Mouse (Mus musculus): ENCODE results near the gene Ankrd39. TPM values are rescaled to one million over a fixed set of nuclear protein-coding genes. Genes with fewer than 3 reads are reported as not detected.

Ankrd39 gene
- total and polyA plus RNA-seq, 2 experiments from 2014 or later = 32.5 to 38.1 TPM

DNA sequence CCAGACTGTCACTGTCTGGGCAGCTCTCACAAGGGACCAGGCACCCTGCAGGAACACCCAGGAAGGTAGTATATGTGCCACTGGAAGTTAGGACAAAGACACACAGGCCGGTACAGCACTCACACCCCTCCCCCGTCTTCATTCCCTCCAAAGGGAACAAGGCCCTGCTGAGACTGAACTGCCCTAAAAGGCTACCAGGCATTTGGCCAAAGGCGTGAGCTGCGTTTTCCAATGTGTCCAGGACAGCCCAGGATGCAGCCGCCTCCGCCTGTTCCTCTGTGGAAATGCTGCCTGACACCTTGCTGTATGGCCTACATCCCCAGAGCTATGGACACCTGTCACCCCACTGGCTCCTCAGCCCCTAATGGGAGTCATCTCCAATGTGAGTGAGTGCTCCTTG is 42.2 kb upstream of the Ankrd39 start:
- TF ChIP-seq CTCF (IDR thresholded peaks at IDR 0.05; ENCODE audit: low read depth) = no peak
- H3K4me2 ChIP-seq (ENCODE audit: low read depth, low read length) = no peak overlapping the region
- no peak overlapping the region for H3K9ac ChIP-seq (replicated peaks; ENCODE audit: low read length)
- H3K4me3 ChIP-seq (ENCODE audit: low read length) = no peak overlapping the region
- no peaks in the 10 kb centered on the region for H3K36me3 ChIP-seq (ENCODE audit: insufficient read depth, low read length)
- H3K4me1 ChIP-seq (ENCODE audit: insufficient read depth, low read length) = peaks cover 23% of the 10 kb centered on the region
- H3K27ac ChIP-seq = 0 out of 2 replicates have a peak overlapping the region, but pooled peaks have one; percentile 37
- DNase-seq (ENCODE audit: low spot score) = peak; percentile 67
- H3K27me3 ChIP-seq (ENCODE audit: insufficient read depth, low read length) = no peaks in the 10 kb centered on the region
- no peaks in the 10 kb centered on the region for H3K9me3 ChIP-seq (ENCODE audit: low read length)
- ATAC-seq = peak; percentile 41; the same call in 1 of the 2 replicates
- 33% methylated on average over 6 of the region's 6 CpGs for WGBS

DNA sequence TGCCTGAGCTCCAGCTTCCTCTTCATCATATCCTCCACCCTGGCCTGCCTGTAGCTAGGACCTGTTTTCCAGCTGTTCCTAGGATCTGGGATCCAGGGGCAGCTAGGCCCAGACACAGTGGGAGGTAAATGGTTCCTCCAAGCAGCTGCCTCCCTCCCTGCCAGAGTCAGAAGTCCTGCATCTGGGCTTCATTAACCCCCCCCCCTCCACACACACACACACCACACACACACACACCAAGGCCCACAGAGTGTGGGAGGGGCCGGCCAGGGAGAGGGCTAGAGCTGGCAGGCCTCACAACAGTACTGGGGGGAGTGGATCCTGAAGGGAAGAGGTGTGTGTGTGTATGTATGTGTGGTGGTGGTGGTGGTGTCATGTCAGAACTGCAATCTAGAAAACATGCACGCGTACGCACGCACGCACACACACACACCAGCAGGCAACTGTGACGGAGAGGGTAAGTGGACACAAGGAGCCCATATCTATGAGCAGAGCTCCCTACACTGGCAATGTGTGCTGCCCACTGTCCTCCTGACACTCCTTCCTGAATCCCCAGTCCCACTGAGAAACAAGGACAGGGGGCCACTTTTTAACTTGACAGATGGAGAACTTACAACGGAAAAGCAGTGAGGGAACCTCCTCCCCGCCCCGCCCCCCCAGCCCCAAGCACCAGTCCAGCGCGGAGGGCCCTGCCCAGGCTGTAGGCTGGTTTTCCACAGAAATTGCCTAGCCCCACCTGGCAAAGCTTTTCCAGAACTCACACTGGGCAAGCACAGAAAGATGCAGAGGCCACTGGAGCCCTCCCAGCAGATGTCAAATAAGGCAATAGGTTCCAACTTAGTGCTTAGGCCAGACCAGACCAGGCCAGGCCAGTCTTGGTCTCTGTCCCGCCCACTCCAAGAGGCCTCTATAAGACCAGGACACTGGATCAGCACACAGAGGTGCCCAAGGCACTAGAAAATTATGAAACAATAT is 41.5 kb upstream of the Ankrd39 start:
- no peaks in the 10 kb centered on the region for H3K9me3 ChIP-seq (ENCODE audit: low read length)
- no peak overlapping the region for H3K9ac ChIP-seq (replicated peaks; ENCODE audit: low read length)
- H3K4me3 ChIP-seq (ENCODE audit: low read length) = no peak overlapping the region
- H3K27me3 ChIP-seq (ENCODE audit: insufficient read depth, low read length) = no peaks in the 10 kb centered on the region
- DNase-seq (ENCODE audit: low spot score) (peak; percentile 42), ATAC-seq (peak; percentile 78)
- no peaks in the 10 kb centered on the region for H3K36me3 ChIP-seq (ENCODE audit: insufficient read depth, low read length)
- no peak overlapping the region for H3K4me2 ChIP-seq (ENCODE audit: low read depth, low read length)
- no peak for TF ChIP-seq CTCF (IDR thresholded peaks at IDR 0.05; ENCODE audit: low read depth)
- 64% methylated on average over 13 of the region's 13 CpGs for WGBS
- peaks cover 23% of the 10 kb centered on the region for H3K4me1 ChIP-seq (ENCODE audit: insufficient read depth, low read length)
- peak overlapping the region; percentile 37 for H3K27ac ChIP-seq

DNA sequence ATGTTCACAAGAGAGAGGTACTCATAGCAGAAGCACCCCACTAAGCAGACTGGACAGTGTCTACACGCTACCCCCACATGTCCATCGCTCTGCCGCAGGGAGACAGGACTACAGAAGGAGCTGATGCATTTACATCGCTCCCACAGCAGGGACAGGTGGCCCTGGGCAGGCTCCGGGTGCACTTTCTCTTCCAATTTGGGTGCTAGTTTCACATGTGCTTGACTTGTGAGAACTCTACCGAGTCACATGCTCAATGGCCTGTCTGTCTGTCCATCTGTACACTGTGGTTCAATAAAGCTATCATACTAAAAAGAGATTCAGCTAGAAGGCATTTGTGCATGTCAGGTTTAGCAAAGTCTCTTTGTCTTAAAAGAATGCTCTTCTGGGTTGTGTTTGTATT is 40.6 kb upstream of the Ankrd39 start:
- Histone ChIP-seq H3K36me3 (ENCODE audit: insufficient read depth, low read length) (no peaks in the 10 kb centered on the region), H3K4me2 (ENCODE audit: low read depth, low read length) (no peak overlapping the region), H3K27ac (no peak overlapping the region), H3K4me3 (ENCODE audit: low read length) (no peak overlapping the region), H3K4me1 (ENCODE audit: insufficient read depth, low read length) (peaks cover 23% of the 10 kb centered on the region), H3K9me3 (ENCODE audit: low read length) (no peaks in the 10 kb centered on the region), H3K27me3 (ENCODE audit: insufficient read depth, low read length) (no peaks in the 10 kb centered on the region), H3K9ac (replicated peaks; ENCODE audit: low read length) (no peak overlapping the region)
- TF ChIP-seq CTCF (IDR thresholded peaks at IDR 0.05; ENCODE audit: low read depth) = no peak
- DNase-seq (ENCODE audit: low spot score) = no peak
- no peak for ATAC-seq
- WGBS = 85% methylated on average over 6 of the region's 6 CpGs

DNA sequence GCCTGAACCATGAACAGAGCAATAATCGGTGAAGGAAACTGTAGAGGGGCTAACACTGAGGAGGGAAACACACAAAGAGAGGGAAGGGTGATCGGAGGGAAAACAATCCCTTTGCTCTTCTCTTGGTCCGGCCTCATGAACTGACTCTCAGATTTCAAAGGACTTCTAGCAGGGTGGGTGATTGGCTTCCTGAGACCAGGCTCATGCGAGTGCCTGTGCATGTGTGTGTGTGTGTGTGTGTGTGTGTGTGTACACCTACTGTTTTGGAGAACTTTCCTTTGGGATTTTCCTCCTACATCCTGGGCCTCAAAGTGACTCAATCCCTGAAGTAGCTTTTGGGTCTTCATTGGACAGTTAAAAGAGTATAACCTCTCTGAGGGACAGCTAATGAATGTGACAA is 39.0 kb upstream of the Ankrd39 start:
- no peak for DNase-seq (ENCODE audit: low spot score)
- H3K36me3 ChIP-seq (ENCODE audit: insufficient read depth, low read length) = no peaks in the 10 kb centered on the region
- H3K27ac ChIP-seq = no peak overlapping the region
- TF ChIP-seq CTCF (IDR thresholded peaks at IDR 0.05; ENCODE audit: low read depth) = no peak
- H3K4me1 ChIP-seq (ENCODE audit: insufficient read depth, low read length) = peaks cover 25% of the 10 kb centered on the region
- H3K9ac ChIP-seq (replicated peaks; ENCODE audit: low read length) = no peak overlapping the region
- H3K27me3 ChIP-seq (ENCODE audit: insufficient read depth, low read length) = no peaks in the 10 kb centered on the region
- no peak overlapping the region for H3K4me3 ChIP-seq (ENCODE audit: low read length)
- no peak for ATAC-seq
- H3K9me3 ChIP-seq (ENCODE audit: low read length) = no peaks in the 10 kb centered on the region
- 76% methylated on average over 4 of the region's 4 CpGs for WGBS
- no peak overlapping the region for H3K4me2 ChIP-seq (ENCODE audit: low read depth, low read length)

DNA sequence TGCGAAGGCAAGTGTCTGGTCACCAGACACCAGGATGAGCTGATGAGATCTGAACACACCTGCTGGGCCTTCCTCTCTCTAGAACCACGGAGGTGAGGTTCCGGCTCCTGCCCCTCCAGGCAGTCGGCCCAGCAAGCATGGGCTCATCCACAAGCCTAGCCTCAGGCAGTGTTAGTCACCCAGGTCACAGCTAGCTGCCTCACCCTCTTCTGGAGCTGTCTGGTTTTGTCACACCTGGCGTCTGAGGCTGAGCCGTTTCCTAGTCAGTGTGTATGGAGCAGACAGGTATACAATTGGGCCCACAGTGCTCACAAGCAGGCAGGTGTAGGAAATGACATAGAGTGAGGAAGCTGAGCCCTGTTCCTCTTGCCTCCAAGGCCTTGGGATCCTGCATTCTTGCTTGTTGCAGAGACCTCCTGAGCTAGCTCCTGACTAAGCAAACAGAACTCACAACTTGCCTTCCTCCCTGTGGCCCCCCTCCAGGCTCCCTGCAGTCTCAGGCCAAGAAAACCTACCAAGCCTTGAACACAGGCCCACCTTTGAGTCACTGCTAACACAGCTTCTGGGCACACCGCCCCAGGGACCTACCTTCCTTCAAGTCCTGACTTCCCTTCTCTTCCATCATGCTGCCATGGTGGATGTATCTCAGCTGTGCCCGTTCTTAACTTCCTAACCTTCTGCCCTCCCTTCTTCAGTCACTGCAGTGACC is 36.3 kb upstream of the Ankrd39 start:
- no peak for ATAC-seq
- Histone ChIP-seq H3K27me3 (ENCODE audit: insufficient read depth, low read length) (no peaks in the 10 kb centered on the region), H3K9ac (replicated peaks; ENCODE audit: low read length) (no peak overlapping the region), H3K4me2 (ENCODE audit: low read depth, low read length) (no peak overlapping the region), H3K36me3 (ENCODE audit: insufficient read depth, low read length) (no peaks in the 10 kb centered on the region), H3K4me3 (ENCODE audit: low read length) (no peak overlapping the region), H3K9me3 (ENCODE audit: low read length) (no peaks in the 10 kb centered on the region), H3K27ac (no peak overlapping the region), H3K4me1 (ENCODE audit: insufficient read depth, low read length) (peaks cover 23% of the 10 kb centered on the region)
- WGBS = 84% methylated on average over 8 of the region's 8 CpGs
- no peak for DNase-seq (ENCODE audit: low spot score)
- TF ChIP-seq CTCF (IDR thresholded peaks at IDR 0.05; ENCODE audit: low read depth) = no peak

DNA sequence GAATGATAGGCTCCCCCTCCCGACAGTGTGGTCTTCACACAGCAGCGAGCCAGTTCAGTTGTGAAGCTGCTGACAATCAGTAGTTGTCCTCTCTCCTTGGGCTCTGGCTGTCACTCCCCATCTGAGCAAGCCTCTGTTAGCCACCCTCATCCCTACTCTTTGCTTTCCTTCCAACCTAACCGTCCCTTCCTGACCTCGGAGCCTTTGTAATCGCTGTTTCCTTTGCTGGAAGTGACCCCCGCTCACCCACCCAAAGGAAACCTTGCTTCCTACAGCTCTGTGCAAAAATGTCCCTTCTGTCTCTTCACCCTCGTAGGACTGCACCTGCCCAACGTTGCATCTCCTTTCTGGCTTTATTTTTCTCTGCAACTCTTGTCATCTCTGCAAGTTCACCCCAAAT is 35.0 kb upstream of the Ankrd39 start:
- no peak overlapping the region for H3K4me2 ChIP-seq (ENCODE audit: low read depth, low read length)
- no peak for DNase-seq (ENCODE audit: low spot score)
- peaks cover 16% of the 10 kb centered on the region for H3K4me1 ChIP-seq (ENCODE audit: insufficient read depth, low read length)
- no peaks in the 10 kb centered on the region for H3K9me3 ChIP-seq (ENCODE audit: low read length)
- 76% methylated on average over 8 of the region's 8 CpGs for WGBS
- H3K4me3 ChIP-seq (ENCODE audit: low read length) = no peak overlapping the region
- H3K36me3 ChIP-seq (ENCODE audit: insufficient read depth, low read length) = no peaks in the 10 kb centered on the region
- ATAC-seq = no peak
- H3K27me3 ChIP-seq (ENCODE audit: insufficient read depth, low read length) = no peaks in the 10 kb centered on the region
- no peak overlapping the region for H3K9ac ChIP-seq (replicated peaks; ENCODE audit: low read length)
- TF ChIP-seq CTCF (IDR thresholded peaks at IDR 0.05; ENCODE audit: low read depth) = no peak
- no peak overlapping the region for H3K27ac ChIP-seq
